Mouse (Mus musculus) intestine, embryonic 15.5 days (tissue): ENCODE results near the gene Zfp367. TPM values are rescaled to one million over a fixed set of nuclear protein-coding genes. Genes with fewer than 3 reads are reported as not detected.

Experiments
- ATAC-seq: fragments of 200-750 bp; cut with Nextera tagmentation; 2 replicates; pipeline ENCODE4 v1.8.0; 2017; ENCODE audit warnings: moderate TSS enrichment, moderate library complexity
- H3K27ac ChIP-seq: fragments of 300-500 bp; sonication (generic); 2 replicates; pipeline ENCODE4 v1.5.1; 2015; ENCODE audit warnings: mild to moderate bottlenecking, inconsistent platforms
- H3K27me3 ChIP-seq: fragments of 300-500 bp; sonication (generic); replicated peaks from 2 replicates; pipeline ENCODE4 v1.6.1; 2015; ENCODE audit warnings: inconsistent platforms
- H3K36me3 ChIP-seq: fragments of 300-500 bp; sonication (generic); 2 replicates; pipeline ENCODE4 v1.6.1; 2015; ENCODE audit warnings: inconsistent platforms
- H3K4me1 ChIP-seq: fragments of 300-500 bp; sonication (generic); replicated peaks from 2 replicates; pipeline ENCODE4 v1.6.1; 2015; ENCODE audit warnings: inconsistent platforms
- H3K4me2 ChIP-seq: fragments of 300-500 bp; sonication (generic); replicated peaks from 2 replicates; pipeline ENCODE4 v1.6.1; 2015; ENCODE audit warnings: mild to moderate bottlenecking, inconsistent platforms
- H3K4me3 ChIP-seq: fragments of 300-500 bp; sonication (generic); replicated peaks from 2 replicates; pipeline ENCODE4 v1.5.1; 2015; ENCODE audit warnings: inconsistent platforms
- H3K9ac ChIP-seq: fragments of 300-500 bp; sonication (generic); 2 replicates; pipeline ENCODE4 v1.6.1; 2015; ENCODE audit warnings: inconsistent platforms
- H3K9me3 ChIP-seq: fragments of 300-500 bp; sonication (generic); 2 replicates; pipeline ENCODE4 v1.6.1; 2016; ENCODE audit warnings: inconsistent platforms
- WGBS: fragments of 180-500 bp; shearing (Covaris S2); methylation state at CpG from one replicate; pipeline ENCODE4 v1.1.7; 2015; 5-methylcytosine and 5-hydroxymethylcytosine counted together
- polyA plus RNA-seq: library from polyadenylated mRNA; unstranded; fragments of >200 nt; fragmentation: Nextera tagmentation; extraction: Ambion mirVana; gene quantifications from 2 replicates; pipeline ENCODE4 v1.2.1, GENCODE M21; 2015

The Zfp367 gene
- polyA plus RNA-seq, 1 experiment from 2014 or later, result 21.6 TPM

- Histone ChIP-seq H3K4me1 (0 out of 2 replicates have a peak, but pooled peaks cover 4% of the 10 kb centered on the region), H3K4me3 (no peak overlapping the region), H3K27ac (no peak overlapping the region), H3K9ac (no peak overlapping the region), H3K9me3 (no peaks in the 10 kb centered on the region), H3K4me2 (no peak overlapping the region), H3K36me3 (no peaks in the 10 kb centered on the region), H3K27me3 (no peaks in the 10 kb centered on the region)
- 65% methylated on average over 3 of the region's 3 CpGs for WGBS
- no peak for ATAC-seq
Observed at GRCm38 (mm10) chr13:64107105-64107504, 45.9 kb downstream of the Zfp367 start.

DNA sequence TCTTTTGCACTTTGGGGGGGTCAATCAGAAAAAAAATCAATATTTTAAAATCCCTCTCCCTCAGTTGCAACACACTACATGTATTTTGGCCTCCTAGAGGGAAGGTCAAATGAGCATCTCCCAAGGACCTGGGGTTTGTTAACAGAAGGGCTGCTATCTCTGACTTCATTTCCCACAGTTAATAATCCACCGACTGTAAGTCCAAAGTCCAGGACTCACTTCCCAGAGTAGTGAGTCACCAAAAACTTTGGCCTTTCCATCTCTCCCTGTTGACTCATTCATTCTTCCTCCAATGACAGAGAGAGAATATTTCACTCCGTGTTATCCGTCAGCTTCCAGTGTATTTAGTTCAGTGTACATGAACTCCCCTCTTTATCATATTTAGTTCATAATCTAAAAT is 47.3 kb downstream of the Zfp367 start:
- Histone ChIP-seq H3K9me3 (no peaks in the 10 kb centered on the region), H3K9ac (no peak overlapping the region), H3K4me1 (0 out of 2 replicates have a peak, but pooled peaks cover 4% of the 10 kb centered on the region), H3K4me2 (no peak overlapping the region), H3K27me3 (no peaks in the 10 kb centered on the region), H3K4me3 (no peak overlapping the region), H3K27ac (no peak overlapping the region), H3K36me3 (no peaks in the 10 kb centered on the region)
- 57% methylated on average over 3 of the region's 3 CpGs for WGBS
- peak; percentile 91 for ATAC-seq

GRCm38 (mm10) chr13:64100186-64100585 is 52.8 kb downstream of the Zfp367 start:
- Histone ChIP-seq H3K4me3 (no peak overlapping the region), H3K9me3 (no peaks in the 10 kb centered on the region), H3K4me2 (no peak overlapping the region), H3K27ac (no peak overlapping the region), H3K9ac (no peak overlapping the region), H3K36me3 (no peaks in the 10 kb centered on the region), H3K27me3 (no peaks in the 10 kb centered on the region), H3K4me1 (no peaks in the 10 kb centered on the region)
- 66% methylated on average over 3 of the region's 3 CpGs for WGBS
- ATAC-seq, result peak; percentile 11

GRCm38 (mm10) chr13:64098992-64099391 is 54.0 kb downstream of the Zfp367 start:
- Histone ChIP-seq H3K27ac (no peak overlapping the region), H3K4me1 (no peaks in the 10 kb centered on the region), H3K4me2 (no peak overlapping the region), H3K9me3 (no peaks in the 10 kb centered on the region), H3K4me3 (no peak overlapping the region), H3K36me3 (no peaks in the 10 kb centered on the region), H3K27me3 (no peaks in the 10 kb centered on the region), H3K9ac (no peak overlapping the region)
- WGBS, result 79% methylated on average over 9 of the region's 9 CpGs
- no peak for ATAC-seq

- Histone ChIP-seq H3K27ac (no peak overlapping the region), H3K9me3 (no peaks in the 10 kb centered on the region), H3K27me3 (no peaks in the 10 kb centered on the region), H3K4me1 (no peaks in the 10 kb centered on the region), H3K4me2 (no peak overlapping the region), H3K36me3 (no peaks in the 10 kb centered on the region), H3K9ac (no peak overlapping the region), H3K4me3 (no peak overlapping the region)
- ATAC-seq, result peak; percentile 67; the same call in 1 of the 2 replicates
- WGBS, result 4% methylated on average over 1 of the region's 1 CpGs
Observed at GRCm38 (mm10) chr13:64093341-64093740, 59.7 kb downstream of the Zfp367 start.

DNA sequence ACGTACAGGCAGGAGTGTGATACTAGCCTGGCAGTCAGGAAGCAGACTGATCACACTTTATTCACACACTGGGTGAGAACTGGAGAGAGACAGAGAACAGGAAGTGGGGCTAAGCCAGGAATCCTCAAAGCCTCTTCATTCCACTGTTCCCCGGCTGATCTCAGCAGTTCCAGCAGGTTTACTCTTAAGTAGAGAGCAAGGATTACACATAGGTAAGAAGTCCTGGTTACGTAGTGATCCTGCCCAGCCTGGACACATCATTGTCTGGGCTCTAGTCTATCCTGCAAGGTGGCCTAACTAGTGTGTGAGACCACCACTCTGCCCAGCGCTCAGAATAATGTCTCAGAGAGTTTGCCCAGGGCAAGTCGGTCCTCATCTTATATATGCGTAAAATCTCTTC is 60.2 kb downstream of the Zfp367 start:
- Histone ChIP-seq H3K4me2 (no peak overlapping the region), H3K27ac (no peak overlapping the region), H3K36me3 (no peaks in the 10 kb centered on the region), H3K9me3 (no peaks in the 10 kb centered on the region), H3K27me3 (no peaks in the 10 kb centered on the region), H3K9ac (no peak overlapping the region), H3K4me3 (no peak overlapping the region), H3K4me1 (no peaks in the 10 kb centered on the region)
- WGBS, result 62% methylated on average over 6 of the region's 6 CpGs
- 0 out of 2 replicates have a peak, but pooled peaks have one; percentile 28 for ATAC-seq

DNA sequence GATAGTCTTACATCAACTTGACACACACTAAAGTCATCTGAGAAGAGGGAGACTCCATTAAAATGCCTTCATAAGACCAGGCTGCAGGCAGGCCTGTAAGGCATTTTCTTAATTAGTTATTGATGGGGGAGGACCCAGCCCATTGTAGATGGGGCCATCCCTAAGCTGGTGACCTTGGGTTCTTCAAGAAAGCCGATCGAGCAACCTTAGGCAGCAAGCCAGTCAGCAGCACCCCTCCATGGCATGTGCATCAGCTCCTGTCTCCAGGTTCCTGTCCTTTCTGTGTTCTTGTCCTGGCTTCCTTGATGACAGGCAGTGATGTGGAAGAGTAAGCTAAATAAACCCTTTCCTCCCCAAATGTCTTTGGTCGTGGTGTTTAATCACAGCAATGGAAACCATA is 60.9 kb downstream of the Zfp367 start:
- no peak overlapping the region for H3K9ac ChIP-seq
- no peak for ATAC-seq
- WGBS, result 72% methylated on average over 3 of the region's 3 CpGs

GRCm38 (mm10) chr13:64091006-64091405 is 62.0 kb downstream of the Zfp367 start:
- no peaks in the 10 kb centered on the region for H3K9me3 ChIP-seq
- no peaks in the 10 kb centered on the region for H3K27me3 ChIP-seq
- H3K4me3 ChIP-seq, result no peak overlapping the region
- no peak overlapping the region for H3K27ac ChIP-seq
- H3K36me3 ChIP-seq, result no peaks in the 10 kb centered on the region
- ATAC-seq, result no peak
- H3K4me1 ChIP-seq, result no peaks in the 10 kb centered on the region
- WGBS, result 80% methylated on average over 7 of the region's 7 CpGs
- H3K4me2 ChIP-seq, result no peak overlapping the region
- no peak overlapping the region for H3K9ac ChIP-seq

More for the DNA sequence above, 60.9 kb downstream of the Zfp367 start:
- Histone ChIP-seq H3K36me3 (no peaks in the 10 kb centered on the region), H3K9me3 (no peaks in the 10 kb centered on the region), H3K4me2 (no peak overlapping the region), H3K4me1 (no peaks in the 10 kb centered on the region), H3K27me3 (no peaks in the 10 kb centered on the region), H3K27ac (no peak overlapping the region), H3K4me3 (no peak overlapping the region)

GRCm38 (mm10) chr13:64090278-64090677 is 62.7 kb downstream of the Zfp367 start:
- H3K27me3 ChIP-seq, result no peaks in the 10 kb centered on the region
- H3K4me2 ChIP-seq, result no peak overlapping the region
- no peaks in the 10 kb centered on the region for H3K9me3 ChIP-seq
- H3K4me3 ChIP-seq, result no peak overlapping the region
- no peak overlapping the region for H3K9ac ChIP-seq
- H3K4me1 ChIP-seq, result no peaks in the 10 kb centered on the region
- ATAC-seq, result no peak
- no peaks in the 10 kb centered on the region for H3K36me3 ChIP-seq
- WGBS, result 60% methylated on average over 5 of the region's 5 CpGs
- no peak overlapping the region for H3K27ac ChIP-seq

DNA sequence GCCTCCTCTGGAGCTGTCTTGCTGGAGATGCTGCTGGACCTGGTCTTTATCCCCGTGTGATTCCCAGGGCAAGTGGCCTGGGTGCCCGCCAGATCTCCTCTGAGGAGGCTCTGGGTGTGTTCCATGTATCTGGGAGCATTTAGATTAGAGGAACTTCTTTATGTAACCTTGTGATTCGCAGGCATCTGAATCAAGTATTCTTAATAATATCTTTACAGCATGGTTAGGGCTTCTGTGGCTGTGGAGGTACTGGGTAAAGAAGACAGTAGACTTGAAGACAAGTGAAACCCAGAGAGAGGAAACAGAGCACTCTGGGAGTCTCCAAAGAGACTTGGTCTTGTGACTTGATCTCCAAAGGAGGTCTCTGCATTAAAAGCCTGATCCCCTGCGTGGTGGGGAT is 63.9 kb downstream of the Zfp367 start, which contains the start of gene Hsd17b3:
Gene Hsd17b3 (minus strand): TSS at position 101 of the 400 bp plus-strand sequence.
- H3K36me3 ChIP-seq, result no peaks in the 10 kb centered on the region
- 85% methylated on average over 4 of the region's 4 CpGs for WGBS
- ATAC-seq, result no peak
- no peak within 1 kb of the TSS for H3K4me2 ChIP-seq
- no peaks in the 10 kb centered on the region for H3K9me3 ChIP-seq
- no peak within 1 kb of the TSS for H3K4me3 ChIP-seq
- H3K9ac ChIP-seq, result no peak within 1 kb of the TSS
- H3K27me3 ChIP-seq, result no peaks in the 10 kb centered on the region
- H3K27ac ChIP-seq, result no peak within 1 kb of the TSS
- no peaks in the 10 kb centered on the region for H3K4me1 ChIP-seq

GRCm38 (mm10) chr13:64088057-64088456 is 64.9 kb downstream of the Zfp367 start:
- Histone ChIP-seq H3K4me3 (no peak overlapping the region), H3K4me1 (no peaks in the 10 kb centered on the region), H3K9ac (no peak overlapping the region), H3K27ac (no peak overlapping the region), H3K27me3 (no peaks in the 10 kb centered on the region), H3K4me2 (no peak overlapping the region), H3K9me3 (no peaks in the 10 kb centered on the region), H3K36me3 (no peaks in the 10 kb centered on the region)
- no peak for ATAC-seq
- 77% methylated on average over 7 of the region's 7 CpGs for WGBS

DNA sequence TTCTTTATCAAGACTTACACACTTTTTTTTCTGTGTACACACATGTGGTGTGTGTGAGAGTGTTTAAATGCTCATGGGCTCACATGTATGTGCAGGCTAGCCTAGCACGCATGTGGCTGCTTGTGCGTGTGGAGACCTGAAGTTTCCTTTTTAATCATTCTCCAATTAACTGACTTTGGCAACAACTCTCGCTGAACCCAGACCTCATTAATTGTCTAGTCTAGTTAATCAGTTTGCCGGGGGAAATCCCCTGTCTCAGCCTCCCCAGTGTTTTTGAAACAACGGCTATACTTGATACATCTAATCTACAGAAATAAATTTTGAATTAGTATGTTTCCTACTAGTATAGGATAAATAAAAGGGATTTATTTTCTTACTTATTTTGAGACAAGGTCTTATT is 67.0 kb downstream of the Zfp367 start:
- H3K27ac ChIP-seq, result no peak overlapping the region
- H3K36me3 ChIP-seq, result no peaks in the 10 kb centered on the region
- no peak overlapping the region for H3K4me3 ChIP-seq
- peaks cover 10% of the 10 kb centered on the region for H3K4me1 ChIP-seq
- no peaks in the 10 kb centered on the region for H3K27me3 ChIP-seq
- WGBS, result 89% methylated on average over 5 of the region's 5 CpGs
- no peak for ATAC-seq
- H3K4me2 ChIP-seq, result no peak overlapping the region
- H3K9ac ChIP-seq, result no peak overlapping the region
- no peaks in the 10 kb centered on the region for H3K9me3 ChIP-seq

DNA sequence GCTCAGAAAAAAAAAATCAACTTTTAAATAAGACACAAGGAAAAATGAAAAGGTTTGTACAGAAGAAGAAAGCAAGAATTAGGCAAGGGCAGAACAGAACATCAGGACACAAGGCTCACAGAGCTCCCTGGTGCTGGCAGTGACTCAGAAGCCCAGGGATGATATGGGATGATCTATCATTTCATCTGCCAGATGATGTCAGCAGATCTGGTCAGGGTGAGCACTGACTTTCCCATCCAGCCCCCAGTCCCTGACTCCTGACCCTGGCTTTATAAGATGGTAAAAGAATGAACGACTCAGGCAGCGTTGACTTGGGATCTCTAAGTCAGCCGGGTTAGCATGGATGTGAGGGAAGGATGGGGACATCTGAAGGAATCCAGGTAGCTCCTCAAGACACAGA is 69.7 kb downstream of the Zfp367 start:
- Histone ChIP-seq H3K4me1 (peaks cover 11% of the 10 kb centered on the region), H3K9me3 (no peaks in the 10 kb centered on the region), H3K9ac (no peak overlapping the region), H3K4me2 (no peak overlapping the region), H3K27ac (no peak overlapping the region), H3K27me3 (no peaks in the 10 kb centered on the region), H3K36me3 (no peaks in the 10 kb centered on the region), H3K4me3 (no peak overlapping the region)
- 73% methylated on average over 3 of the region's 3 CpGs for WGBS
- no peak for ATAC-seq
